Mouse (Mus musculus): ENCODE measurements at regions not wholly inside any gene's neighbourhood (a gene's known extent, or its start where the extent isn't known, plus 50 kb on each side); places are given as distances from the start of the nearest gene placed in this dataset.

DNA sequence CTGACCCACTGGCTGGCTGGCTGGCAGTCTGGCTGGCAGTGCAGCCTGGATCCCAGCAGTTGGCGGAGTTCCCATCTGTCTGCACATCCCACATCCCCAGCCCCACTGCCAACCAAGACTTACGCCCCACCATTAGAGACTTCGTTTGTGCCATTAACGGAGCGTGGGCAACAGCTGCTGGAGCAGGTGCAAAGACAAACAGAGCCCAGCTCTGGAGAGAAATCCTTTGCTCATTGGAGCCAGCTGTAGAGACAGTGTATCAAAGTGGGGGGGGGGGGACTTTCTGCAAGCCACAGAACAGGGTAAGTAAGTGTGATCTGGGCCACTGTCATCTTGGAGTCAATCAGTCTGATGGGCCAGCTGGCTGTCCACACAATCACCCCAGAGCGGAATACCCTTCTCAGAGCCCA lies 52.3 kb downstream of the Rplp1 start:
- TF ChIP-seq CTCF (IDR thresholded peaks at IDR 0.05; ENCODE audit: borderline replicate concordance, extremely low read depth, insufficient read depth, insufficient read length): no peak
- TF ChIP-seq POLR2A (IDR thresholded peaks at IDR 0.05; ENCODE audit: borderline replicate concordance, extremely low read depth, insufficient read depth, insufficient read length, poor library complexity, severe bottlenecking): no peak

Measured in brain, embryonic 14.5 days (tissue).